Mouse (Mus musculus): ENCODE data around the gene Sdhaf1.

The Sdhaf1 gene

GRCm38 (mm10) chr7:30325364-30325763 is 1.7 kb upstream of the Sdhaf1 start:
- DNase-seq = peak in 1 of 2 experiments; percentile 73

GRCm38 (mm10) chr7:30324300-30324944 is 727 bp upstream of the Sdhaf1 start:
- DNase-seq = no peak

GRCm38 (mm10) chr7:30322865-30323264 is 830 bp downstream of the Sdhaf1 start:
- DNase-seq = no peak

- DNase-seq = peak; percentile 98 to 100
These were observed 1.4 kb downstream of the Sdhaf1 start for GRCm38 (mm10) chr7:30322285-30322667.

GRCm38 (mm10) chr7:30321539-30322284 is 2.0 kb downstream of the Sdhaf1 start, which contains the start of gene E130208F15Rik:
Gene E130208F15Rik, plus strand, starts transcription at chr7:30321740.
- DNase-seq = peak; percentile 88 to 95

GRCm38 (mm10) chr7:30320946-30321345 is 2.7 kb downstream of the Sdhaf1 start:
- no peak for DNase-seq

- DNase-seq = peak; percentile 52 to 83
These were observed 5.6 kb downstream of the Sdhaf1 start for GRCm38 (mm10) chr7:30318142-30318541.

GRCm38 (mm10) chr7:30315559-30316529 is 7.9 kb downstream of the Sdhaf1 start:
- DNase-seq = no peak

- DNase-seq = peak; percentile 52 to 72
These were observed 9.0 kb downstream of the Sdhaf1 start, which contains the start of gene Syne4 for GRCm38 (mm10) chr7:30314721-30315155. Gene Syne4, plus strand, starts transcription at chr7:30314807.

GRCm38 (mm10) chr7:30313666-30314320 is 9.9 kb downstream of the Sdhaf1 start:
- peak; percentile 75 to 91 for DNase-seq

- DNase-seq = peak in 1 of 2 experiments; percentile 63
These were observed 13.6 kb downstream of the Sdhaf1 start for GRCm38 (mm10) chr7:30310136-30310535.

- DNase-seq = no peak
These were observed 14.1 kb downstream of the Sdhaf1 start for GRCm38 (mm10) chr7:30309395-30310129.

GRCm38 (mm10) chr7:30308076-30309005 is 15.4 kb downstream of the Sdhaf1 start, which contains the start of gene Alkbh6:
Gene Alkbh6, plus strand, starts transcription at chr7:30308717.
- DNase-seq = peak; percentile 96 to 99

- no peak for DNase-seq
These were observed 17.5 kb downstream of the Sdhaf1 start for GRCm38 (mm10) chr7:30306083-30306779.

- DNase-seq = peak in 1 of 2 experiments; percentile 45
These were observed 22.8 kb downstream of the Sdhaf1 start for GRCm38 (mm10) chr7:30300914-30301313.

GRCm38 (mm10) chr7:30297266-30297665 is 26.4 kb downstream of the Sdhaf1 start:
- no peak for DNase-seq

GRCm38 (mm10) chr7:30296816-30297215 is 26.9 kb downstream of the Sdhaf1 start:
- no peak for DNase-seq

GRCm38 (mm10) chr7:30295103-30295502 is 28.6 kb downstream of the Sdhaf1 start:
- peak in 1 of 2 experiments; percentile 64 for DNase-seq

GRCm38 (mm10) chr7:30294296-30294695 is 29.4 kb downstream of the Sdhaf1 start:
- no peak for DNase-seq

GRCm38 (mm10) chr7:30293795-30294194 is 29.9 kb downstream of the Sdhaf1 start:
- DNase-seq = no peak

All from kidney, postnatal 25 days (tissue).